ENCODE assay signal across 21 mouse cellular contexts in the genomic region with DNA sequence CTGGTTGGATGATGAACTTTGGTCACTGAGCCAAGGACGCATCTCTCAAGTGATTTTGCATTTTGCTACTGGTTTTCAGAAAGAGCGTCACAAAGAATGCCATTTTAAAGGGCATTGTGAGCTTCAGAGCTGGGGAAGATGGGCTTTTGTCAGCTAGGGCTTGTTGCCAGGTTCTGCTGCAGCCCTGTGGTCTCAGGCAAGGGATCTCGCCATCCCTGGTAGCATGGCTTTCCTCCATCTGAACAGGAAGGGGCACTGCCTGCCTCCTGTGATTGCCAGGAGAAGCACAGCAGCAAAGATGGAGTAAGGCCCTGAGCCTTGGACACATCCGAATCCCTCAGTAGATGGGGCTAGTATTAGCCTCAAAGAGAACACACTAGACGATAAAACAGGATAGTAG. TPM values are rescaled to one million over a fixed set of nuclear protein-coding genes. Genes with fewer than 3 reads are reported as not detected.
"Had no signal": no experiment of that assay in that cellular context is flagged by ENCODE, and none has a peak within 500 bp of the region (broad histone marks: within the 10 kb centered on the region; RNA-seq: fewer than 3 reads in every experiment).

No protein-coding gene starts in this region.

- H3K4me1 ChIP-seq: liver, embryonic 13.5 days; stomach, embryonic 15.5 days had no signal

- H3K27ac ChIP-seq: liver, embryonic 13.5 days; neural tube, embryonic 13.5 days; stomach, embryonic 15.5 days had no signal

- H3K27me3 ChIP-seq: liver, embryonic 13.5 days; stomach, embryonic 15.5 days had no signal

- H3K9me3 ChIP-seq: liver, embryonic 13.5 days; neural tube, embryonic 13.5 days; stomach, embryonic 15.5 days had no signal

- H3K9ac ChIP-seq: liver, embryonic 13.5 days; neural tube, embryonic 13.5 days; stomach, embryonic 15.5 days had no signal

- H3K36me3 ChIP-seq: liver, embryonic 13.5 days; neural tube, embryonic 13.5 days; stomach, embryonic 15.5 days had no signal

- H3K4me2 ChIP-seq: liver, embryonic 13.5 days; midbrain, embryonic 11.5 days; neural tube, embryonic 13.5 days; stomach, embryonic 15.5 days had no signal

- H3K4me3 ChIP-seq: liver, embryonic 13.5 days; myocyte; neural tube, embryonic 13.5 days; stomach, embryonic 15.5 days had no signal

- DNase-seq: kidney, adult 9 months; kidney, postnatal 14 days; kidney, postnatal 4 days; liver, embryonic 13.5 days; lung, adult 2 months; lung, postnatal 14 days; lung, postnatal 4 days; midbrain, embryonic 14.5 days; retina, postnatal 1 day; right cerebral cortex, postnatal 25 days; spleen, adult 18-20 months; thymus, postnatal 25 days had no signal

RNA-seq across cellular contexts. Expression of gene Cfap61, which starts 27.3 kb away (rescaled TPM):
- total RNA-seq: liver, adult 2 months; megakaryocyte-erythroid progenitor cell, adult 5-6 weeks; monocyte, adult 5-6 weeks; neutrophil, adult 5-6 weeks had no signal
- polyA plus RNA-seq: liver, adult 2 months; liver, embryonic 16.5 days had no signal
